Mouse (Mus musculus) left cerebral cortex, adult 9 months (tissue): ENCODE measurements at regions not wholly inside any gene's neighbourhood (a gene's known extent, or its start where the extent isn't known, plus 50 kb on each side); places are given as distances from the start of the nearest gene placed in this dataset.

ENCODE experiments used
- DNase-seq, 2 experiments: peaks; one replicate each; pipeline ENCODE4 v3.0.0; 2022; ENCODE audit warnings: low spot score in 2 of 2

DNA sequence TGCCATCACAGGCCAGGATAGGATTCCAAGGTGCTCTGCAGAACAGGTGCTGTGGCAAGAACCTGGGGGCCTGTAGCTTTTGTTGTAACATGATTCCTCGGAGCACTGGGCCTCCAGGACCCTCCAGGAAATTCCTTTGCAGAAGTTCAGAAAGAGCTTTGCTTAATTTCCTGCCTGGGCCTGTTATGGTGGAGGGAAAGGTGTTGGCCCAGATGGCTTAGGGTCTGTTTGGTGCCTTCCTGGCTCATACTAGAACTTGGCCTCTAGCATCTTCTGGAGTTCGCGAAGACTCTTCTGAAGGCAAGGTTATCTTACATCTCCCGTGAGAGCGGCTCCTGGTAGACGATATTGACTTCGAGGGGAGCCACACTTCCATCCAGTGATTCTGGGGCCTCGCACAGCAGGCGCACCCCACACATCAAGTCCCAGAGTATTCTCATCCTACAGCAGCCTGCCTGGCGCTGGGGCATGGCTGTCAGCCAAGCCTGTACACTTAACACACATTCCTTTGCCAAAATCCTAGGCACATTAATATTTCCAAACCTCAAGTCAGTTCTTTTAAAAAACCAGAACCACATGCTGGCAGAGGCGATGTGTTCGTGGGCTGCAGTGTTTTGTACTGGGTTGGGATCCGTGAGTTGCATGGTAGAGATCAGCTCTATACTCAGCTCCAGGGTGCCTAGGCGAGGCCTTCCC lies 54.5 kb upstream of the Cxcl14 start:
- DNase-seq, result peak; percentile 59 to 71

DNA sequence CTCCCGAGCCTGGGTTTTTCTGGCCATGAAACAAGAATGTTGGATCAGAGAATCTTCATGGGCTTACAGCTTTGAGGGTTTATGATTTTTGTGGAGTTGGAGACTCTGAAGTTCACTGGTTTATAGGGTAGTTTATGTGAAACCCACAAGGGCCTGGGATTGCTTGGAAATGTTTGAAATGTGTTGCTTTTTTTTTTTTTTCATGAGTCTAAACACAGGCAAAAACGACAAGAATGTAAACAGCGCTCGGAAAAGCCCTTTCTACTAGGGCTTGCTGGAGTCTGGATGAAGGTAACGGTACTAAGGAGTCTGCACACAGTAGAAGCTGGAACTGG lies 55.0 kb upstream of the Cxcl14 start:
- no peak for DNase-seq

DNA sequence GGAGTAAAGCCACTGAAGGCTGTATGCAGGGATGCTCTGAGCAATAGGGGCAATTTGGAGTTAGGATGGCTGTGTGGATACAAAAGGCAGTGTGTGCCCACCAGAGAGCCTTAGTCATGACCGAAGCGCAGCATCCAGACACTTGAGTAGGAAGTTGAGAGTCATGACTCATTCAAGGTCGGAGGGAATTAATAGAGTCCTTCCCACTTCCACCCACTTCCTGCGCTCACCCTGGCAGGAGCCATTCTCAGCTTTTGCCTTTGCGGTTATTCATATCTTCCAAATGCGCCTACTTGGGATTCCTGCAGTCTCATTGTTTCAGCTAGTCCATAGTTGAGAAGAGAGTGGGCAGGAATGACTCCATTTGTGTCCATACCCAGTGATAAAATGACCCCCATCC lies 56.1 kb upstream of the Cxcl14 start:
- peak; percentile 68 to 69 for DNase-seq

DNA sequence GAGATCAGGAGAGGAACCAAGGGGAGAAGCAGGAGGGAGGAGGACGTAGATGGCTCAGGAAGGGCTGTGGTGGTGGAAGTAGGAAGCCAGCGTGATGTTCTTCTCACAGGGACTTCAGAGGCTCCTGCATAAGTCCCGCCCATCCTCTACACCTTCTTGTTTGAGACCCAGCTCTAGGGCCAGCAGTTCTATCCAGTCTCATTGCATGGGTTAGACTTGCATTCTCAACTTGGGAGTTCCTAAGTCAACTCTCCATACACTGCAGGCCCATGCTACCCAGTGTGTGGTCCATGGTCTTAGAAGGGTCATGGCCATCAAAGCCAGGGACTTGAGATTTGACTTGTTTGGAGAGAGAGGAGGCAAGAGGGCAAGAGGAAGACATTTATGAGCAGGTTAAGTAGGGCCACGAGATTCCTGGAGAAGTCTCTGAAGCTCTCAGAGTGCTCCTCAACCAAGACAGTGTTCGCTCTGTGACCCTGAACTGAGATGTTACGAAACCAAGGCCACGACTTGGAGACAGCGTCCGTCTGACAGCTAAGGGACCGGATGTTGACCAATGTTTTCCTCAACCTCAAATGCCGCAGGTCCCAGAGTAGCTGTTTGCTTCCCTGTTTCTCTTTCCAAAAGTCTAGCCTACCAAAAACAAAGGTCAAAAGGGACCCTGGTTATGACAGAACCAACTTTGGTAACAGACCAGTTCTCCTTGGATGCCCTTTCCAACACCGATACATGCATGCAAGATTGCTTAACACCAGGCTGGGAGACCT lies 56.7 kb upstream of the Cxcl14 start:
- DNase-seq, result peak in 1 of 2 experiments; percentile 30

- DNase-seq, result no peak
These were observed 57.6 kb upstream of the Cxcl14 start for GRCm38 (mm10) chr13:56353921-56354320.

DNA sequence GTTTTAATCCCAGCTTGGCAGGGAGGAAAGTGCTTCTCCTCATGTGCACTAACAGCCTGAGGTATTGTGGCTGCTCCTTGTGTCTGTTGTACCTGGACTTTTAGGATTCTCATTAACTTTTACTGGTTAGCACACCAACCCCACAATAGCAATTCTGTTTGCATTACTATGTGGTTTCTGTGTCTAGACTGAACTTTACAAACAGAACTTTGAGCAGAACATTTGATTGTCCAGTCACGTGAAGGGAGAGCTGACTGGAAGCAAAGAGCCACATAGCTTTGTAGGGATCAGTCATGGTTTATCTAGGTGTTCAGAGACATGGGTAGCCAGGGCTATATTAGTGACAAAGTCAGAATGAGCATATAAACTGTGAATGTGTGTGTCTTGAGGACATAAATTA lies 58.3 kb upstream of the Cxcl14 start:
- DNase-seq, result no peak

DNA sequence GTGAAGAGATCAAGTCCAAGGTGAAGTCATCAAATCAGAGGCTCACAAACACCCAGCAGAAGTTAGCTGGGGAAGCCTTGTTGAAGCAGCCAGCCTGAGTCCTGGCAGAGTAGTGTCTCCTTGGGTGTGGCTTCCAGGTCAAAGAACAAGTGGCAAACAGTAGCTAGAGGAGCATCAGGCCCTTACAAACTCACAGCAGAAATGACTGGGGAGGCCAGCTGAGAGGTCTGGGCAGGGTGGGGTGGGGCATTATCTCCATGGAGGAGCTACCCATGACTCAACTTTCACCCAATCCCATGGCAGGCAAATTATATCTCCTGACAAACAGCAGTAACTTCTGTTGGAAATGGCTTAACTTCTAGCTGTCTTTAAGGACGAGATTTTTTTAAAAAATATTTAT lies 60.6 kb upstream of the Cxcl14 start:
- no peak for DNase-seq

- no peak for DNase-seq
These were observed 61.6 kb upstream of the Cxcl14 start for GRCm38 (mm10) chr13:56357955-56358354.

DNA sequence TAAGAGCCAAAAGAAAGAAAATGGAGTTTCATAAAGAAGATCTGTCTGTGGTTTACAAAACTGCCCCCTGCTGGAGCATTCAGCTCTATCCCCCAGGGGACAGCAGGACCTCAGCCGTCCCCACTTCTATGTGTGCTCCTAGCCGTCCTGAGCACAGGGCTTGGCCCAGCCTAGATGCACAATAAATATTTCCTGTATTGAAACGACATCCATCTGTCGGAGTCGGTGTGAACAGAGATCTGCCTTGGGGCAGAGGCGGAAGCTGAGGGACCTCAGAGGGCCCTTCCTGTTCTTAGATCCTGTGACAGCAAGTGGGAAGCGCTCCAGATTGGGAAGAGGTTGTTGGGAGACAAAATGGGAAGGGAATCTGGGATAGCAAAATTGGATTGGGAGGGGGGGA lies 62.5 kb upstream of the Cxcl14 start:
- DNase-seq, result no peak

DNA sequence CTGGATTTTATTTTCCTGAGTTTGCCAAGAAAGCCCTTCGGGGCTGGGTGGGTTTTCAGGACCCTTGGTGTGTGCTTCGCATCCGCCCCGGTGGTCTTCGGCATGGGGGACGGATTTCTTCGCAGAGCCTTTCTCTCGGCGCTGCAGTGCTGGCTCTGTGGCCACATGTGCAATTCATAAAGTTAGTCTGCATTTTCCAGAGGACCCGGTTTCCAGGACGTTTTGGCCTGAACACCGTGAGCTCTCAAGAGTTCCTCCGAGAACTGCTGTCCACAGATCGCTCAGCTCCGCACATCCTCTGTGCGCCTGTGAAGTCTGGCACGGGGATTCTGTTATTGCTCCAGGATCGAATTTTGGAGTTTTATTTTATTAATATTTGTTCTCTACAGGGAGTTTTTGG lies 63.2 kb upstream of the Cxcl14 start:
- DNase-seq, result no peak

DNA sequence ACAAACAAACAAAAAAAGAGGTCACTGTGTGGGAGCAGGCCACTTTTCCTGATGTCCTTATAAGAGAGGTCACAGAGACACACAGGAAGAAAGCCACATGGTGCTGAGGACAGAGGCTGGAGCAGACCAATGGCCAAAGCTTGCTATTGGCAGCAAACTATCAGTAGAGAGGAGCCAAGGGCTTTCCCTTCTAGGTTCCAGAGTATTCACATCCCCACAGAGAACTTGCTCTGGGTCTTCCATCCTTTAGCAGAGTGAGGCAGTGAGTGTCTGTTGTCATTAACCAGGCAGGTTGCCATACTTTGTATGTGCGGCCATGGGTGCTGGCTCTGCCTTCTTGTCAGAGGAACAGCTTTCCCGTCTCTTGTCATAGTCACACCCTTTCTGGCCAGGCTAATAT lies 64.5 kb upstream of the Cxcl14 start:
- DNase-seq, result no peak

GRCm38 (mm10) chr13:56362238-56362637 lies 64.2 kb upstream of the Gm3045 start:
- no peak for DNase-seq

GRCm38 (mm10) chr13:56362646-56363045 lies 63.7 kb upstream of the Gm3045 start:
- DNase-seq, result no peak

GRCm38 (mm10) chr13:56369600-56369999 lies 56.8 kb upstream of the Gm3045 start:
- no peak for DNase-seq

GRCm38 (mm10) chr13:56371374-56371773 lies 55.0 kb upstream of the Gm3045 start:
- no peak for DNase-seq

GRCm38 (mm10) chr13:56372003-56372725 lies 54.2 kb upstream of the Gm3045 start:
- no peak for DNase-seq

- DNase-seq, result no peak
These were observed 53.7 kb upstream of the Gm3045 start for GRCm38 (mm10) chr13:56372727-56373126.
